Mouse (Mus musculus): ENCODE measurements around the gene Apoa5. TPM values are rescaled to one million over a fixed set of nuclear protein-coding genes. Genes with fewer than 3 reads are reported as not detected.

Apoa5 gene
- polyA plus RNA-seq, 1 experiment from 2014 or later = not detected

- Histone ChIP-seq H3K4me3 (ENCODE audit: low read depth, low read length) (no peak overlapping the region), H3K9ac (ENCODE audit: low read depth, low read length) (no peak overlapping the region), H3K4me2 (replicated peaks; ENCODE audit: low read depth, low read length) (no peak overlapping the region), H3K9me3 (ENCODE audit: control insufficient read depth, low read length) (no peaks in the 10 kb centered on the region), H3K4me1 (replicated peaks; ENCODE audit: control insufficient read depth, insufficient read depth, low read length) (no peaks in the 10 kb centered on the region), H3K36me3 (ENCODE audit: control insufficient read depth, insufficient read depth, low read length) (no peaks in the 10 kb centered on the region), H3K27me3 (ENCODE audit: control insufficient read depth, insufficient read depth, low read length) (no peaks in the 10 kb centered on the region; the same call in 1 of the 2 replicates), H3K27ac (ENCODE audit: low read depth, low read length) (no peak overlapping the region)
- 85% methylated on average over 6 of the region's 6 CpGs for WGBS
- ATAC-seq (ENCODE audit: low FRiP score) (no peak), DNase-seq (ENCODE audit: low spot score) (no peak)
These were observed 33.2 kb upstream of the Apoa5 start for GRCm38 (mm10) chr9:46235196-46235595.

- no peak for ATAC-seq (ENCODE audit: low FRiP score)
- no peaks in the 10 kb centered on the region; the same call in 1 of the 2 replicates for H3K27me3 ChIP-seq (ENCODE audit: control insufficient read depth, insufficient read depth, low read length)
- no peak for DNase-seq (ENCODE audit: low spot score)
- no peak within 1 kb of the TSS for H3K4me3 ChIP-seq (ENCODE audit: low read depth, low read length)
- no peak within 1 kb of the TSS for H3K4me2 ChIP-seq (replicated peaks; ENCODE audit: low read depth, low read length)
- H3K9me3 ChIP-seq (ENCODE audit: control insufficient read depth, low read length) = no peaks in the 10 kb centered on the region
- H3K9ac ChIP-seq (ENCODE audit: low read depth, low read length) = no peak within 1 kb of the TSS
- no peaks in the 10 kb centered on the region for H3K36me3 ChIP-seq (ENCODE audit: control insufficient read depth, insufficient read depth, low read length)
- no peaks in the 10 kb centered on the region for H3K4me1 ChIP-seq (replicated peaks; ENCODE audit: control insufficient read depth, insufficient read depth, low read length)
- H3K27ac ChIP-seq (ENCODE audit: low read depth, low read length) = no peak within 1 kb of the TSS
These were observed 33.0 kb upstream of the Apoa5 start, which contains the start of gene Apoc3 for GRCm38 (mm10) chr9:46235596-46235648. Apoc3 (minus strand) TSS chr9:46235636.

GRCm38 (mm10) chr9:46235649-46236048 is 32.8 kb upstream of the Apoa5 start:
- ATAC-seq (ENCODE audit: low FRiP score) (no peak), DNase-seq (ENCODE audit: low spot score) (no peak)
- Histone ChIP-seq H3K27ac (ENCODE audit: low read depth, low read length) (no peak overlapping the region), H3K4me2 (replicated peaks; ENCODE audit: low read depth, low read length) (no peak overlapping the region), H3K4me3 (ENCODE audit: low read depth, low read length) (no peak overlapping the region), H3K4me1 (replicated peaks; ENCODE audit: control insufficient read depth, insufficient read depth, low read length) (no peaks in the 10 kb centered on the region), H3K36me3 (ENCODE audit: control insufficient read depth, insufficient read depth, low read length) (no peaks in the 10 kb centered on the region), H3K27me3 (ENCODE audit: control insufficient read depth, insufficient read depth, low read length) (no peaks in the 10 kb centered on the region; the same call in 1 of the 2 replicates), H3K9me3 (ENCODE audit: control insufficient read depth, low read length) (no peaks in the 10 kb centered on the region), H3K9ac (ENCODE audit: low read depth, low read length) (no peak overlapping the region)
- WGBS = 68% methylated on average over 4 of the region's 4 CpGs

GRCm38 (mm10) chr9:46238850-46239249 is 29.6 kb upstream of the Apoa5 start:
- WGBS = 92% methylated on average over 7 of the region's 7 CpGs
- Histone ChIP-seq H3K36me3 (ENCODE audit: control insufficient read depth, insufficient read depth, low read length) (no peaks in the 10 kb centered on the region), H3K27ac (ENCODE audit: low read depth, low read length) (no peak overlapping the region), H3K27me3 (ENCODE audit: control insufficient read depth, insufficient read depth, low read length) (no peaks in the 10 kb centered on the region), H3K9ac (ENCODE audit: low read depth, low read length) (no peak overlapping the region), H3K4me1 (replicated peaks; ENCODE audit: control insufficient read depth, insufficient read depth, low read length) (no peaks in the 10 kb centered on the region), H3K4me3 (ENCODE audit: low read depth, low read length) (no peak overlapping the region), H3K4me2 (replicated peaks; ENCODE audit: low read depth, low read length) (no peak overlapping the region), H3K9me3 (ENCODE audit: control insufficient read depth, low read length) (no peaks in the 10 kb centered on the region)
- DNase-seq (ENCODE audit: low spot score) (no peak), ATAC-seq (ENCODE audit: low FRiP score) (no peak)

GRCm38 (mm10) chr9:46240526-46241153 is 27.8 kb upstream of the Apoa5 start, which contains the start of gene Apoa4:
Apoa4 (plus strand) TSS chr9:46240696.
- DNase-seq (ENCODE audit: low spot score) (no peak), ATAC-seq (ENCODE audit: low FRiP score) (no peak)
- Histone ChIP-seq H3K9me3 (ENCODE audit: control insufficient read depth, low read length) (no peaks in the 10 kb centered on the region), H3K27ac (ENCODE audit: low read depth, low read length) (no peak within 1 kb of the TSS), H3K9ac (ENCODE audit: low read depth, low read length) (no peak within 1 kb of the TSS), H3K36me3 (ENCODE audit: control insufficient read depth, insufficient read depth, low read length) (no peaks in the 10 kb centered on the region), H3K27me3 (ENCODE audit: control insufficient read depth, insufficient read depth, low read length) (no peaks in the 10 kb centered on the region), H3K4me1 (replicated peaks; ENCODE audit: control insufficient read depth, insufficient read depth, low read length) (no peaks in the 10 kb centered on the region), H3K4me2 (replicated peaks; ENCODE audit: low read depth, low read length) (no peak within 1 kb of the TSS), H3K4me3 (ENCODE audit: low read depth, low read length) (no peak within 1 kb of the TSS)
- 62% methylated on average over 7 of the region's 7 CpGs for WGBS

- no peaks in the 10 kb centered on the region for H3K27me3 ChIP-seq (ENCODE audit: control insufficient read depth, insufficient read depth, low read length)
- H3K36me3 ChIP-seq (ENCODE audit: control insufficient read depth, insufficient read depth, low read length) = no peaks in the 10 kb centered on the region
- no peak overlapping the region for H3K4me3 ChIP-seq (ENCODE audit: low read depth, low read length)
- H3K9ac ChIP-seq (ENCODE audit: low read depth, low read length) = no peak overlapping the region
- WGBS = 90% methylated on average over 2 of the region's 2 CpGs
- H3K4me2 ChIP-seq (replicated peaks; ENCODE audit: low read depth, low read length) = no peak overlapping the region
- ATAC-seq (ENCODE audit: low FRiP score) (no peak), DNase-seq (ENCODE audit: low spot score) (no peak)
- no peaks in the 10 kb centered on the region for H3K4me1 ChIP-seq (replicated peaks; ENCODE audit: control insufficient read depth, insufficient read depth, low read length)
- H3K9me3 ChIP-seq (ENCODE audit: control insufficient read depth, low read length) = no peaks in the 10 kb centered on the region
- H3K27ac ChIP-seq (ENCODE audit: low read depth, low read length) = no peak overlapping the region
These were observed 26.6 kb upstream of the Apoa5 start for GRCm38 (mm10) chr9:46241818-46242217.

- no peaks in the 10 kb centered on the region for H3K36me3 ChIP-seq (ENCODE audit: control insufficient read depth, insufficient read depth, low read length)
- peaks cover 2% of the 10 kb centered on the region; the same call in 1 of the 2 replicates for H3K27me3 ChIP-seq (ENCODE audit: control insufficient read depth, insufficient read depth, low read length)
- DNase-seq (ENCODE audit: low spot score) (no peak), ATAC-seq (ENCODE audit: low FRiP score) (no peak)
- H3K4me3 ChIP-seq (ENCODE audit: low read depth, low read length) = no peak overlapping the region
- 65% methylated on average over 4 of the region's 4 CpGs for WGBS
- H3K4me2 ChIP-seq (replicated peaks; ENCODE audit: low read depth, low read length) = no peak overlapping the region
- H3K9ac ChIP-seq (ENCODE audit: low read depth, low read length) = no peak overlapping the region
- H3K27ac ChIP-seq (ENCODE audit: low read depth, low read length) = no peak overlapping the region
- no peaks in the 10 kb centered on the region for H3K9me3 ChIP-seq (ENCODE audit: control insufficient read depth, low read length)
- H3K4me1 ChIP-seq (replicated peaks; ENCODE audit: control insufficient read depth, insufficient read depth, low read length) = no peaks in the 10 kb centered on the region
These were observed 25.3 kb upstream of the Apoa5 start for GRCm38 (mm10) chr9:46243122-46243521.

GRCm38 (mm10) chr9:46243584-46243983 is 24.8 kb upstream of the Apoa5 start:
- Histone ChIP-seq H3K4me3 (ENCODE audit: low read depth, low read length) (no peak overlapping the region), H3K9me3 (ENCODE audit: control insufficient read depth, low read length) (no peaks in the 10 kb centered on the region), H3K27ac (ENCODE audit: low read depth, low read length) (no peak overlapping the region), H3K4me2 (replicated peaks; ENCODE audit: low read depth, low read length) (no peak overlapping the region), H3K36me3 (ENCODE audit: control insufficient read depth, insufficient read depth, low read length) (no peaks in the 10 kb centered on the region), H3K27me3 (ENCODE audit: control insufficient read depth, insufficient read depth, low read length) (peaks cover 2% of the 10 kb centered on the region; the same call in 1 of the 2 replicates), H3K4me1 (replicated peaks; ENCODE audit: control insufficient read depth, insufficient read depth, low read length) (no peaks in the 10 kb centered on the region), H3K9ac (ENCODE audit: low read depth, low read length) (no peak overlapping the region)
- ATAC-seq (ENCODE audit: low FRiP score) (no peak), DNase-seq (ENCODE audit: low spot score) (no peak)
- WGBS = 72% methylated on average over 8 of the region's 8 CpGs

- no peak overlapping the region for H3K4me2 ChIP-seq (replicated peaks; ENCODE audit: low read depth, low read length)
- H3K9me3 ChIP-seq (ENCODE audit: control insufficient read depth, low read length) = no peaks in the 10 kb centered on the region
- H3K27me3 ChIP-seq (ENCODE audit: control insufficient read depth, insufficient read depth, low read length) = peaks cover 2% of the 10 kb centered on the region; the same call in 1 of the 2 replicates
- no peak for ATAC-seq (ENCODE audit: low FRiP score)
- WGBS = 32% methylated on average over 11 of the region's 11 CpGs
- DNase-seq (ENCODE audit: low spot score) = peak; percentile 89
- no peak overlapping the region for H3K9ac ChIP-seq (ENCODE audit: low read depth, low read length)
- H3K27ac ChIP-seq (ENCODE audit: low read depth, low read length) = no peak overlapping the region
- no peaks in the 10 kb centered on the region for H3K36me3 ChIP-seq (ENCODE audit: control insufficient read depth, insufficient read depth, low read length)
- H3K4me3 ChIP-seq (ENCODE audit: low read depth, low read length) = no peak overlapping the region
- H3K4me1 ChIP-seq (replicated peaks; ENCODE audit: control insufficient read depth, insufficient read depth, low read length) = no peaks in the 10 kb centered on the region
These were observed 21.6 kb upstream of the Apoa5 start for GRCm38 (mm10) chr9:46246752-46247324.

Measured in hindbrain, embryonic 11.5 days (tissue).